ENCODE assay signal across 8 mouse cellular contexts in genomic region chr13:30336148-30336801, GRCm38 (mm10). TPM values are rescaled to one million over a fixed set of nuclear protein-coding genes. Genes with fewer than 3 reads are reported as not detected.
DNase-seq lines count a peak whose midpoint lies in the region; ATAC-seq and TF ChIP-seq lines count a peak whose summit lies in the region.

Gene Agtr1a (plus strand): TSS chr13:30336441.

- peaks cover 4% of the 10 kb centered on the region; the same call in 1 of the 2 replicates for H3K9me3 ChIP-seq in megakaryocyte, embryonic 14.5 days
- H3K9me3 ChIP-seq in heart, embryonic 11.5 days (replicated peaks; ENCODE audit: control insufficient read depth, low read length), result no peaks in the 10 kb centered on the region
- H3K9me3 ChIP-seq in kidney, embryonic 15.5 days (replicated peaks), result no peaks in the 10 kb centered on the region

- H3K4me2 ChIP-seq in heart, embryonic 11.5 days, result peak within 1 kb of the TSS; percentile 90
- peak within 1 kb of the TSS; percentile 96 for H3K4me2 ChIP-seq in kidney, embryonic 15.5 days

- 1% methylated on average over 33 of the region's 33 CpGs for WGBS in heart, embryonic 11.5 days (ENCODE audit: insufficient replicate concordance)
- WGBS in kidney, embryonic 15.5 days, result 1% methylated on average over 32 of the region's 33 CpGs

- peak within 1 kb of the TSS; percentile 71 for H3K9ac ChIP-seq in heart, embryonic 11.5 days (ENCODE audit: low read depth, low read length)
- peak within 1 kb of the TSS; percentile 52 for H3K9ac ChIP-seq in kidney, embryonic 15.5 days

- peaks cover 18% of the 10 kb centered on the region for H3K27me3 ChIP-seq in megakaryocyte, embryonic 14.5 days (replicated peaks)
- H3K27me3 ChIP-seq in heart, embryonic 11.5 days (ENCODE audit: control insufficient read depth, insufficient read depth, low read length), result no peaks in the 10 kb centered on the region
- peaks cover 9% of the 10 kb centered on the region for H3K27me3 ChIP-seq in kidney, embryonic 15.5 days

- H3K4me1 ChIP-seq in megakaryocyte, embryonic 14.5 days, result peaks cover 5% of the 10 kb centered on the region; the same call in 1 of the 2 replicates
- no peaks in the 10 kb centered on the region for H3K4me1 ChIP-seq in embryonic fibroblast, embryonic 13.5 days (ENCODE audit: control insufficient read depth, insufficient read depth, low read length)
- H3K4me1 ChIP-seq in heart, embryonic 11.5 days (ENCODE audit: control insufficient read depth, insufficient read depth, low read length), result 0 out of 2 replicates have a peak, but pooled peaks cover 3% of the 10 kb centered on the region
- peaks cover 10% of the 10 kb centered on the region for H3K4me1 ChIP-seq in kidney, embryonic 15.5 days

- TF ChIP-seq CTCF in embryonic fibroblast, embryonic 13.5 days (IDR thresholded peaks at IDR 0.05; ENCODE audit: borderline replicate concordance, insufficient read depth, low read length), result no peak

- ATAC-seq in megakaryocyte, adult 5-6 weeks (ENCODE audit: poor library complexity, severe bottlenecking), result no peak
- ATAC-seq in heart, embryonic 11.5 days (replicated peaks; ENCODE audit: insufficient number of reproducible peaks, low FRiP score, low TSS enrichment), result peak; percentile 89
- ATAC-seq in kidney, embryonic 15.5 days (replicated peaks; ENCODE audit: low FRiP score), result peak; percentile 95

- peak; percentile 70 for TF ChIP-seq POLR2A in embryonic fibroblast, embryonic 13.5 days (IDR thresholded peaks at IDR 0.05; ENCODE audit: low read depth, low read length)

- H3K27ac ChIP-seq in embryonic fibroblast, embryonic 13.5 days (ENCODE audit: insufficient read depth, low read length), result no peak within 1 kb of the TSS
- no peak within 1 kb of the TSS for H3K27ac ChIP-seq in heart, embryonic 11.5 days (ENCODE audit: low read depth, low read length)
- H3K27ac ChIP-seq in kidney, embryonic 15.5 days, result no peak within 1 kb of the TSS

- peak; percentile 46 for DNase-seq in lung, postnatal 10 days
- peak; percentile 47 to 61 for DNase-seq in right cerebral cortex, postnatal 10 days (ENCODE audit: low spot score in 2 of 2)
- DNase-seq in thymus, postnatal 10 days (ENCODE audit: low spot score in 2 of 2), result no peak

- H3K4me3 ChIP-seq in megakaryocyte, embryonic 14.5 days (replicated peaks), result peak within 1 kb of the TSS; percentile 74
- H3K4me3 ChIP-seq in embryonic fibroblast, embryonic 13.5 days (ENCODE audit: insufficient read depth, low read length), result peak within 1 kb of the TSS; percentile 51
- peak within 1 kb of the TSS; percentile 59 for H3K4me3 ChIP-seq in heart, embryonic 11.5 days (ENCODE audit: low read depth, low read length)
- H3K4me3 ChIP-seq in kidney, embryonic 15.5 days (replicated peaks), result peak within 1 kb of the TSS; percentile 61

- H3K36me3 ChIP-seq in megakaryocyte, embryonic 14.5 days (replicated peaks; ENCODE audit: low read length), result no peaks in the 10 kb centered on the region
- H3K36me3 ChIP-seq in heart, embryonic 11.5 days (ENCODE audit: control insufficient read depth, insufficient read depth, low read length), result no peaks in the 10 kb centered on the region
- H3K36me3 ChIP-seq in kidney, embryonic 15.5 days, result no peaks in the 10 kb centered on the region

RNA-seq across cellular contexts. Expression of gene Agtr1a, which starts in this region (rescaled TPM):
- polyA plus RNA-seq in megakaryocyte, embryonic 14.5 days (2012; ENCODE audit: insufficient read depth, low replicate concordance), result not detected in 2 replicates
- 0.40 and 1.4 TPM in 2 replicates for total RNA-seq in megakaryocyte, adult 5-6 weeks (2015)
- 0.49 TPM in 1 of 2 replicates, not detected in the other for total RNA-seq in megakaryocyte, adult 5-6 weeks (2017)
- 1.3 and 2.2 TPM in 2 replicates for polyA plus RNA-seq in embryonic fibroblast, embryonic 13.5 days (2011; ENCODE audit: insufficient read length, low read depth, missing spikeins)
- 7.8 TPM in 2 replicates for polyA plus RNA-seq in heart, embryonic 11.5 days (2014; fragmentation: Nextera tagmentation; extraction: Ambion mirVana)
- polyA plus RNA-seq in kidney, embryonic 15.5 days (2015; fragmentation: Nextera tagmentation; extraction: Ambion mirVana), result 11.3 and 13.7 TPM in 2 replicates

Comparison
In these comparisons a context has a peak if more than half of its experiments do, and no peak if none do; other contexts are left out.
1. DNase-seq: peak in lung, postnatal 10 days (single experiment) and right cerebral cortex, postnatal 10 days (2 of 2); none in thymus, postnatal 10 days (0 of 2).
2. Peak in every context shown above with its lines, with median percentiles within 50 percentile points of each other: H3K4me3 ChIP-seq.